Mouse (Mus musculus): ENCODE measurements around the gene Pde4b. TPM values are rescaled to one million over a fixed set of nuclear protein-coding genes. Genes with fewer than 3 reads are reported as not detected.

Pde4b gene
- total and polyA plus RNA-seq, 2 experiments from 2014 or later = 49.7 to 76.2 TPM

- ATAC-seq (no peak), DNase-seq (no peak)
- H3K27ac ChIP-seq (ENCODE audit: low read depth, low read length) = no peak overlapping the region
- H3K4me1 ChIP-seq (ENCODE audit: insufficient read depth) = peaks cover 8% of the 10 kb centered on the region; the same call in 1 of the 2 replicates
- H3K27me3 ChIP-seq (ENCODE audit: insufficient read depth, low read length) = no peaks in the 10 kb centered on the region
- no peak for TF ChIP-seq CTCF (IDR thresholded peaks at IDR 0.05; ENCODE audit: low read depth)
- no peak overlapping the region for H3K4me3 ChIP-seq (ENCODE audit: low read depth, low read length)
- no peak overlapping the region for H3K9ac ChIP-seq
- no peak overlapping the region for H3K4me2 ChIP-seq (ENCODE audit: low read depth)
- no peaks in the 10 kb centered on the region for H3K36me3 ChIP-seq (ENCODE audit: insufficient read depth)
- no peaks in the 10 kb centered on the region for H3K9me3 ChIP-seq (ENCODE audit: low read length)
- WGBS = 57% methylated on average over 5 of the region's 5 CpGs
Measured at GRCm38 (mm10) chr4:102495001-102495400, 407.7 kb downstream of the Pde4b start.

DNA sequence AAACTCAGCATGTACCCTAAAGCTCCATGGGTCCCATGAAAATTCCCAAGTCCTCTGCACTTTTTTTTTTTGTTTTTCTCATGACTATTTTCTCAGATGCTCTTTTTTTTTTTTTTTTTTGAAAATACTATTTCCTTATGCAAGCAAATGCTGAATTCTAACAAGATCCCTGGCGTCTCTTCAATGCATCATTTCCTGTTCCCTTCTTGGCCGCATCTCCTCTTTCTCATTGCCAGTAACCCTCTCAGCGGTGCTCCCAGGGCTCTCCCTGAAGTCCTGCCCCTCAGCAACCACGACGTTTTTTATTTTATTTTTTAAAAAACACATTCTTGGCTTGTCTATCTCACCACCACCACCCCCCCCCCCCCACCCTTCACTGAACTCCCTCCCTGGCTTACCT is 408.1 kb downstream of the Pde4b start:
- WGBS = 43% methylated on average over 5 of the region's 5 CpGs
- H3K36me3 ChIP-seq (ENCODE audit: insufficient read depth) = no peaks in the 10 kb centered on the region
- no peak overlapping the region for H3K27ac ChIP-seq (ENCODE audit: low read depth, low read length)
- H3K4me3 ChIP-seq (ENCODE audit: low read depth, low read length) = no peak overlapping the region
- peaks cover 8% of the 10 kb centered on the region; the same call in 1 of the 2 replicates for H3K4me1 ChIP-seq (ENCODE audit: insufficient read depth)
- no peak overlapping the region for H3K9ac ChIP-seq
- no peaks in the 10 kb centered on the region for H3K27me3 ChIP-seq (ENCODE audit: insufficient read depth, low read length)
- H3K9me3 ChIP-seq (ENCODE audit: low read length) = no peaks in the 10 kb centered on the region
- no peak overlapping the region for H3K4me2 ChIP-seq (ENCODE audit: low read depth)
- no peak for TF ChIP-seq CTCF (IDR thresholded peaks at IDR 0.05; ENCODE audit: low read depth)
- peak; percentile 62 for DNase-seq
- ATAC-seq = 0 out of 2 replicates have a peak, but pooled peaks have one; percentile 30

DNA sequence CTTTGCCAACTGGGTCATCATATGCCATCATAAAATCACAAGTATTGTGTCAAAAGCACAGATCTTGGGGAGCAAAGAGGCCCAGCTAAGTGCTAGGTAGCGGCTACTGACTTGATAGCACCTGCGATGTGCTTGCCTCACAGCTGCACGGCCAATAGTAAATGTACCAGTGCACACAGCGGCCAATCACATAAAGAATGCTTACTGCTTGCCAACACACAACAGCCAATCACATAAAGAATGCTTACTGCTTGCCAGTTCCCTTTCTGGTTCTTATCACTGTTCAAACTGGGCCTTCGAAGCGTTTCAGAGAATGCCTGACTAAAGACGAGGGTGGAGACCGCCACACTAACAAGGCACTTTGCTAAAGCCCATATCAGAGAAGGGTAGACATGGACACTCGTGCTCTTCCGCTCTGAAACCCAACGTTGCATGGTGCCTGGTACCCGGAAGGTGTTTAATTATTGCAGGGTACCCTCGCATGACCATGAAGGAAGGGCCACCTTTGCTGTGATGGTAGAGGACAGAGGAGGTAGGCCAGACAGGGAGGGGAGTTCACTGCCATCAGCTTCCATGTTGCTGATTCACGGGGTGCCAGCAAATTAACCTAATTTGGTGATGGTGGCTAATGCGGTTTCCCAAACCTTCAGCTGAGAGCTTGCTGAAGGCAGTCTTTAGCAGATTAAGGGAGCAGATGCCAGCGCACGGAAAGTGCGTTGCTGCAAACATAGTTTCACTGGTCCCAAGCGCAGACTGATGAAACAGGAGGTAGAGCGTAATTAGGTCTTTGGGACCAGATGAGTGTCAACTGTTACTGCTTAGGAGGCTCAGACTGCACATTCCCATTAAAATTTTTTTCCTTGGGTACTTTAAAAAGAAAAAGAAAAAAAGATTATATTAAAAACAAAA is 409.2 kb downstream of the Pde4b start:
- H3K9ac ChIP-seq = no peak overlapping the region
- H3K27me3 ChIP-seq (ENCODE audit: insufficient read depth, low read length) = no peaks in the 10 kb centered on the region
- peak overlapping the region; percentile 45 for H3K27ac ChIP-seq (ENCODE audit: low read depth, low read length)
- H3K4me1 ChIP-seq (ENCODE audit: insufficient read depth) = peaks cover 8% of the 10 kb centered on the region; the same call in 1 of the 2 replicates
- WGBS = 67% methylated on average over 20 of the region's 20 CpGs
- peak; percentile 69 for DNase-seq
- no peak overlapping the region for H3K4me2 ChIP-seq (ENCODE audit: low read depth)
- ATAC-seq = peak; percentile 63
- no peaks in the 10 kb centered on the region for H3K36me3 ChIP-seq (ENCODE audit: insufficient read depth)
- H3K9me3 ChIP-seq (ENCODE audit: low read length) = no peaks in the 10 kb centered on the region
- H3K4me3 ChIP-seq (ENCODE audit: low read depth, low read length) = no peak overlapping the region
- no peak for TF ChIP-seq CTCF (IDR thresholded peaks at IDR 0.05; ENCODE audit: low read depth)

- no peak for DNase-seq
- Histone ChIP-seq H3K4me3 (ENCODE audit: low read depth, low read length) (no peak overlapping the region), H3K27me3 (ENCODE audit: insufficient read depth, low read length) (no peaks in the 10 kb centered on the region), H3K4me2 (ENCODE audit: low read depth) (no peak overlapping the region), H3K9ac (no peak overlapping the region), H3K27ac (ENCODE audit: low read depth, low read length) (no peak overlapping the region), H3K36me3 (ENCODE audit: insufficient read depth) (no peaks in the 10 kb centered on the region), H3K9me3 (ENCODE audit: low read length) (no peaks in the 10 kb centered on the region), H3K4me1 (ENCODE audit: insufficient read depth) (peaks cover 8% of the 10 kb centered on the region; the same call in 1 of the 2 replicates)
- no peak for ATAC-seq
- TF ChIP-seq CTCF (IDR thresholded peaks at IDR 0.05; ENCODE audit: low read depth) = no peak
- WGBS = 74% methylated on average over 3 of the region's 3 CpGs
Measured at GRCm38 (mm10) chr4:102497221-102497620, 409.9 kb downstream of the Pde4b start.

- no peak overlapping the region for H3K27ac ChIP-seq (ENCODE audit: low read depth, low read length)
- no peak overlapping the region for H3K9ac ChIP-seq
- H3K4me2 ChIP-seq (ENCODE audit: low read depth) = no peak overlapping the region
- no peak for ATAC-seq
- WGBS = 87% methylated on average over 4 of the region's 4 CpGs
- no peak for TF ChIP-seq CTCF (IDR thresholded peaks at IDR 0.05; ENCODE audit: low read depth)
- H3K27me3 ChIP-seq (ENCODE audit: insufficient read depth, low read length) = no peaks in the 10 kb centered on the region
- DNase-seq = no peak
- H3K4me3 ChIP-seq (ENCODE audit: low read depth, low read length) = no peak overlapping the region
- no peaks in the 10 kb centered on the region for H3K9me3 ChIP-seq (ENCODE audit: low read length)
- peaks cover 8% of the 10 kb centered on the region; the same call in 1 of the 2 replicates for H3K4me1 ChIP-seq (ENCODE audit: insufficient read depth)
- no peaks in the 10 kb centered on the region for H3K36me3 ChIP-seq (ENCODE audit: insufficient read depth)
Measured at GRCm38 (mm10) chr4:102498169-102498919, 411.0 kb downstream of the Pde4b start.

- Histone ChIP-seq H3K4me1 (ENCODE audit: insufficient read depth) (peaks cover 8% of the 10 kb centered on the region; the same call in 1 of the 2 replicates), H3K4me3 (ENCODE audit: low read depth, low read length) (no peak overlapping the region), H3K4me2 (ENCODE audit: low read depth) (no peak overlapping the region), H3K36me3 (ENCODE audit: insufficient read depth) (no peaks in the 10 kb centered on the region), H3K9me3 (ENCODE audit: low read length) (no peaks in the 10 kb centered on the region), H3K9ac (no peak overlapping the region), H3K27me3 (ENCODE audit: insufficient read depth, low read length) (no peaks in the 10 kb centered on the region), H3K27ac (ENCODE audit: low read depth, low read length) (no peak overlapping the region)
- DNase-seq = no peak
- ATAC-seq = no peak
- WGBS = 95% methylated on average over 1 of the region's 1 CpGs
- TF ChIP-seq CTCF (IDR thresholded peaks at IDR 0.05; ENCODE audit: low read depth) = no peak
Measured at GRCm38 (mm10) chr4:102498920-102499316, 411.6 kb downstream of the Pde4b start.
